Mouse (Mus musculus): ENCODE results near the gene 1600015I10Rik.

The 1600015I10Rik gene

DNA sequence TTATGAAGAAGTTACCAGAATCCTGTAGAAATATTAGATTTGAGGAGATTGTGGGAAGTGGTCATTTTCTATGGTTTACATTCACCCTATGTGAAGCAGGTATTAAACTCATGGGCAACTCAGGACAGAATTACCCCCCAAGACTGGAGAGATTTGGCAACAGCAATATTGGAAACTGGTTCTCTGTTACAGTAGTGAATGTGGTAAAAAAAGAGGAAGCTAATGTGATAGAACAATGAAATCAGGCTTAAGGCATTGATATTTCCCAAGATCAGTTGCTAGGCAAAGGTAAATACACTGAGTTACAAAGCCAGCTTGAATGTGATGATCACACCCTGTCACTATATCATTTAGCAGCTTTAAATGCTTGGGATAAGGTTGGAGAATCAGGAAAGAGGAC lies 38.2 kb downstream of the 1600015I10Rik start:
- no peak for DNase-seq (ENCODE audit: low spot score)

DNA sequence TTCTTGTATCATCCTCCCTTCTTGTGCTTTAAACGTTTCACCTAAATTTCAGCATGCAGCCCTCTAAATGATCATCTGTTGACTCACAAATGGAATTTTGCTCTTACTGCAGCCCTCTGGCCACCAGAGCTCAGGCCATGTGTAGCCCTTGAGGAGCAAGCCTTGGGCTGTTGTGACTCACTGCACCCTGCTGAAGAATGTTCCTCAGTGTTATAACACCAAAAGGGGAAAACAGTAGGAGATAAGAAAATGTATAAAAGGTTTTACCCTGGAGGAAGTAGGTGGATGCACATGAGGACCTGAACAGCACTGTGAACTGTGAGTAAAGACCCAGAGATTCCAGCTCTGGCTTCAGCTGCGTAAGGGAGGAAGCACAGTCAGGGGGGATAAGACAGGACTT lies 45.0 kb downstream of the 1600015I10Rik start, which contains the start of gene Doxl2:
Doxl2 (plus strand) TSS at position 301 of the 400 bp plus-strand sequence.
- no peak for DNase-seq (ENCODE audit: low spot score)

DNA sequence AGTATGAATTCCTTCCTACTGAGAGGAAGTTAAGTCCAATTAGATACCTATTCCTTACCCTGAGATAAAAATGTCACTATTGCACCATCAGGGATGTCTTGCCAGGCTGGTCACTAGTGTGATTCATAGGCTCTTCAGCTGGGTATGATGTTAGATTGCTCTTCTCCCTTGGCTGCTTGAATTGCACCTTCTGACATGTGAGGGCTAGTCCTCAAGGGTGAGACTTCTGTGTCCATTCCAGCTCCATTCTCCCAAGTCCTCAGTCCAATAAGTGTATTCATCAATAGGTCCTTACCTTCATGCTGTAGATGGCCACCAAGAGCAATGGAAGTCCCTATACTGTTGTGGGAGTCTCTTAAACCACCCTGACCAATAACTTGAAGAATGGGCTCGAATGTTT lies 49.9 kb downstream of the 1600015I10Rik start:
- DNase-seq (ENCODE audit: low spot score): no peak

DNA sequence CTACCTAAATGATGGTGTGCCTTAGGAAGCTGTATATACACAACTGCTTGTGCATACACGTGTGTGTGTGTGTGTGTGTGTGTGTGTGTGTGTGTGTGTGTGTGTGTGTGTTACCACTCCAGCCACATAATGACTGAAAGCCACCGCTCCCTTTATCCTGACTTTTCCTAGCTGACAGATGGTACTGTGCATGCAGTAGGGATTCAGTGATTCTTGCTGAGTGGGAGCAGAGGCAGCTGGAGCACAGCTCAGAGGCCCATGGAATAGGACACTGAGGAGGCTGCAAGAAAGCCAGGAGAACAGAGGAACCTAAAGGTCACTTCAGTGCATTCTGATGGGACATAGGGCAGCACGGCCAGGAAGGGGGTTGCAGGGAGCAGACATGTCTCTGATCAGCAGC lies 52.6 kb downstream of the 1600015I10Rik start:
- no peak for DNase-seq (ENCODE audit: low spot score)

Data from embryo, embryonic 10 days (tissue).